Mouse (Mus musculus) heart, adult 18-20 months (tissue): Measurements from ENCODE around the gene Gm10271. TPM values are rescaled to one million over a fixed set of nuclear protein-coding genes. Genes with fewer than 3 reads are reported as not detected.

Source experiments
- DNase-seq, 2 experiments: peaks; one replicate each; pipeline ENCODE4 v3.0.0; 2021 to 2022; ENCODE audit warnings: mixed read lengths in 1 of 2
- long read RNA-seq, 2 experiments: library from polyadenylated mRNA; stranded (forward); transcript quantifications; one replicate each; pipeline ENCODE4 v2.0.0; 2021
- total RNA-seq, 2 experiments: library from RNA; stranded (reverse); gene quantifications; 2 replicates each; pipeline ENCODE4 v1.2.3; 2021

The Gm10271 gene
- not detected for total RNA-seq
- long read RNA-seq, experiment 1: 0 reads
- long read RNA-seq, experiment 2: 0 reads

DNA sequence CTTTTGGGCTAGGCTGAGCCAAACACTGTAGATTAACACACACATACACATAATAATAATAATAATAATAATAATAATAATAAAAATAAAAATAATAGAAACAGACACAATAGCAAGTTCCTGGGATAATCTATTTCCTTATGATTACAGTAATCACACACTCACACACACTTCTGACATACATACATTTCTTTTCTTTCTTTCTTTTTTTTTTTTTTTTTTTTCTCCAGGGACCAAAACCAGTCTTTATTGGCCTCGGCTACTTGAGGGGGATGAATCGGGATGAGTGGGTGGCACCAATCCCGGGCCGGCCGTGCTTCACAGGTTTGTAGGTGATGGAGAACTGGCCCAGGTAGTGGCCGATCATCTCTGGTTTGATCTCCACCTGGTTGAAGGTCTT is at the start of gene Gm10271:
TSS of gene Gm10271 (minus strand) at position 101 of the 400 bp plus-strand sequence.
- no peak for DNase-seq

DNA sequence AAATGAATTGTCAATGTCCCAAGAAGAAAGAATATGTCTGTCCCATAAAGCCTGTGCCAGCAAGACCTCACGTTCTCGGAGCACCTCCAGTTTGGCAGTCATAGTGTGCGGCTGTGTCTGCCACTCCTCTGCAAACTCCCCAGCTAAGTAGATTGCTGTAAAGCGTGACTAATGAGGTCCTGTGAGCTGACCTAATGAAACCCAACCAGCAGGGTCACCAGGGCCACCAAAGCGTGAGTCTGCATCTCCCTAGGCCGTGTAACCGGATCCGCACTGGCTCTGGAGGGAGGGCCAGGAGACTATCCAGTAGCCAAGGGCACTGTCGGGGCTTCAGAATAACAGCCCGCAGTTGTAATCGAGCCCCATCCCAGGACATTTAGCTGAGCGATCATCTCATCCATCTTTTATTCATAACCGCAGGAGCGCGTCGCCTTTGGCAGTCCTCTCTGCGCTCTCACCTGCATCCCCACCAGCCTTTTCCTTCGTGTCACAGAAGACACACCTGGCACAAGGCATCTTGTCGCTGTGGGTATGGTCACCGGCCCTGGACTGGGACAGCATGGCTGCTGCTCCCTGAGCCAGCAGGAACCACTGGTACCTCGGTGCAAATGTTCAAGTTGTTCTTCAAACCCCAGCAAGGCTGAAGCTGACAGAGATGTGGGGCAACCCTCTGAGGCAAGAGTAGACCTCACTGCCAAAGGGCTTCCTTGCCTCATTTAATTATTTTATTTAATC is 48.8 kb upstream of the Gm10271 start:
- DNase-seq: no peak

DNA sequence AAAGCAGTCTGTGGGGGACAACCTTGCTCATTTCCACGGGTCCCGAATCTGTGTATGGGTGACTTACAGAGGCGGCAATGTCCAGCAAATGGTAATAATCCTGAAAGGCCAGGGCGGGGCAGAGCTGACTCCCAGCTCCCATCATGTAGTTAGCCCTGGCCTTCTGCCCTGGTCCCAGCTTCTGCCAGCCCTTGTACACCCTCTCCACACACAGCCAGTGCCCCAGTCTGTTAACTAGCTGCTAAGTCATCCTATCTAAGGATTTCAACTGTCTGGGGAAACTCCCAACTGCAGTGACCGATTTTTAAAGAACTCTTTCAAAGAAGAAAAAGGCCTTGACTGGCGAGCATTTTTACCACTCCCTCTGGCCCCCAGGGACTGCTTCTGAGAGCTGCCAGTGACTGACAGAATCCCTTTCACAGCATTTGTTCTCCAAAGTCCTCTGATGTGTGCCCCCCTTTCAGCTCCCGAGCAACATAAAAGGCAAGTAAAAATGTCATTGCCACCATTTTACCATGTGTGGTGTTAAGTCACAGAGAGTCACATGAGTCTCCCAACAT is 46.0 kb upstream of the Gm10271 start:
- peak; percentile 54 to 62 for DNase-seq

DNA sequence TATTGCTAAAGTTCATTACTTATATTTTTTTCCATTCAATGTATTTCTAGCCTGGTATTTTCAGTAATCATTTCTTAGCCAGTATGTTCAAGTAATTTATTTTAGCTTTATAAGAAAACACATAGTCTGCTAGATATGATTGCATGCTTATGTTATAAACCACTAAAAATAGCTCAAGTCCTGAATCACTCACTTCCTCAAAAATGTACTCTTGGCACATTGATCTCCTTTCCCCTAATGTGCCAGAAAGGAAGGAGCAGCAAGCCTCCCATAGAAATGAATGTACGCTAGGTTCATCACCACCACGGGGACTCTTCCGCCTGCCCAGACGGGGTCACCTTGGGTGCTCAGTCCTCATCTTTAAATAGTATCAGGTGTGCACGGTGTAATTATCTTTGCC is 42.2 kb upstream of the Gm10271 start:
- no peak for DNase-seq

GRCm38 (mm10) chr10:117013689-117014390 is 41.4 kb upstream of the Gm10271 start:
- peak; percentile 9 to 14 for DNase-seq

DNA sequence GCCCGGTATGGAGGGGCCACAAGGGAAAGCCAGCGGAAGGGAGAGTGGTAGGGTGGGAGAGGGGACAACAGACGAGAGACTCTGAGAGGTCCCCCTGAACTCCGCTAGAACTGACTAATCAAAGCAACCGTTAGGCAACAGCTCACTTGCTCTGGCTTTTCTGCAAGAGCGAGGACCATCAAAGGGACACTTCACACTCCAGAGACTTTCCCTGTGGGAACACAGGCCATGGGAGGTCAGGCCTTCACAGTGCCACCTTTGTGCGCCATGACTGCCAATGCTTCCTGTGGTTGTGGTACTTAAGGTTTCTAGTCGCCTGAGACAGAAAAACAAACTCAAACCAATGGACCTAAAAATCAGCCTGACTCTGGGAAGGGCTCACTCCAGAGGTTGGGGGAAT is 38.6 kb upstream of the Gm10271 start:
- no peak for DNase-seq

- no peak for DNase-seq
These were observed 37.3 kb upstream of the Gm10271 start for GRCm38 (mm10) chr10:117009691-117010090.

DNA sequence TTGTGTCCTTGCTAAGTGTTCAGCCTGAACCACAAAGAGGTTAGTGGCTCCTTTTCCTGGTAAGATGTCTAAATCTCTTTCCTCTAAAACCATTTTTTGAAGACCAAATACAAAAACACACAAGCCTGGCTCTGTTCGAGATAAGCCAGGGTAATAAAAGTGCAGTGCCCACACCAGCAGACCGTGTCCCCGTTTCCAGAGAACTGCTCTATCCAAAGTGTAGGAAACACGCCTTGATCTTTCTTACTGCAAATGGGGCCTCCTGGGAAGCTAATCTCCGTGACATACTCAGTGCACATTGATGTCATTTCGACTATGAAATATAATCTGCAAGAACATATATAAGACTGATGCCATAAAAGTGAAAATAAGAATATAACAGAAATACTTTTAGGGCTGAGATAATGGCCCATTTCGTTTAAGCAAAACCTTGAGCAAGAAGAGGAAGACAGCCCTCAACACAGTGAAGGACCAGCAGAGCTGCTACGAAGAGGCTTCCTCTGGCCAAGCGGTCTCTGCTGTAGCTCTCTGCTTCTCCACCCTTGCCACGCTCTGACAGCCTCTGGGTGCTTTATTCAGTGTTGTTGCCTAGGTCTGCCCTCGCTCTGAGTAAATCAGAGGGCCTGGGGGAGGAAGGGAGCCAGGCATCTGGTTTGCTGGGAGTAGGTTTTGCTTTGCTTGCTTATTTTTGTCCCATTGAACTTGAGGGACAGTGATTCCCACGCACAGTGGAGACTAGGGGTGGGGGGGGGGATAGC is 33.5 kb upstream of the Gm10271 start:
- DNase-seq: no peak

DNA sequence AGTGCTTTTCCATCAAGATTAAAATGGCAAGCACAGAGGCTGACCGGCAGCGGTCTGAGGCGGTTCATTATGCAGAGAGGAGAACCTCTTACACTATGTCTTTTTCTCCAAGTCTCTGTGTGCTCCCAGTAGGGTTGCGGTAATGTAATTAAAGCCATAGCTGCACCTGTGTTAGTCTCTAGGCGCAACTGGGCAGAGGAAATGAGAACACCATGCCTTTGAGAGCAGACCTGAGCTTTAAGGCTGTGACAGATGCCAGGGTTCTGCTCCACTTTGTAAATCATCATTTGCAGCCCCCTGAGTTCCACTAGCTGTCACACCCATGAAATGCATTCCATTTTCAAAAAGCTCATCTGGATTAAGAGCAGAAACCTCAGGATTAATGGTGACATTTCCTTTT is 32.3 kb upstream of the Gm10271 start:
- no peak for DNase-seq

DNA sequence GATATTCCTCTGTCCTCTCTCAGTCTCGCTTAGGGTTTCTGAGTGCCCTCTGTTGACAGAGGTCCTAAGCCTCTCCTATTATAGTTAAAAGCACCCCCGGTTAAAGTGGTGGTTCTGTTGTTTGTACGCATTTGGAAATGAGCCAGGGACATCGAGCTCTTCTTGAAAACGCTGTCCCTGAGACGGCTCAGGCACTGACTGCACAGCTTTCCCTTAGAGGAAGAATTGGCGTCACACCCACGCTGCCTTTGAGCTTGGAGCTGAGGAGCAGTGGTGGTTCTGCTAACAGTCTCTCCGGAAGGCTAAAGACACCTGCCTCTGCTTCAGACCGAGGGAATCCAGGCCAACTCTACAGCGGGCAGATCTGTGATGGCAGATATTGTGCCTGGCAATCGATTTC is 28.6 kb upstream of the Gm10271 start:
- DNase-seq: no peak

GRCm38 (mm10) chr10:116998716-116999455 is 26.5 kb upstream of the Gm10271 start:
- DNase-seq: peak in 1 of 2 experiments; percentile 7

GRCm38 (mm10) chr10:116996236-116996600 is 23.8 kb upstream of the Gm10271 start:
- peak; percentile 80 to 90 for DNase-seq

DNA sequence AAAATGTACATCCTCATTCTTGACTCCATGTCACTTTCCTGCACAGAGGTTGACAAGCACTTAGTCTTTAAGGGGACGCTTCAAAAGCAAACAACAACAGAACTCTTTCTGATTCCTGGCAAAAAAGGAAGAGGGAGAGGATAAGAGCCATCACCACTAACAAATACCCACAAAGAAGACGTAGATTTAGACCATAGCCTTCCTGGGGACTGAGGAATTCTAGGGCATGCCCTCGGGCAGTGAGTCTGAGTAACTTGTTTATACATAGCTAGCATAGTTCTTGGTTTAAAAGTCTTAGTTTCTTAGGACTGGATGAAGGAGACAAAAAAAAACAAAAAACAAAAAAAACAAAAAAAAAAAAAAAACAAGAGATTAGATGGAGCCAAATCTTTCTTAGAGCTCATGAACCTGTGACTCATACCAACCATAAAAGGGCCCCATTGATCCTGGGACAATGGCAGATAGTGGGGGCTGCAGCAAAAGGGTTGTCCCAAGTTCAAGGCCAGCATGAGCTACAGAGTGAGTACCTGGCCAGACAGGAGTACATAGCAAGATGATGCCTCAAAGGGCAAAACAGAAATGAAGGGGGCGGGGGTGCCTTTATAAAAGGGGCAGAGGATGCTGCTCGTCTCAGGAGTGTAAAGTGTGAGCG is 23.3 kb upstream of the Gm10271 start:
- no peak for DNase-seq

GRCm38 (mm10) chr10:116995162-116995561 is 22.8 kb upstream of the Gm10271 start:
- DNase-seq: no peak

GRCm38 (mm10) chr10:116993971-116994370 is 21.6 kb upstream of the Gm10271 start:
- no peak for DNase-seq

DNA sequence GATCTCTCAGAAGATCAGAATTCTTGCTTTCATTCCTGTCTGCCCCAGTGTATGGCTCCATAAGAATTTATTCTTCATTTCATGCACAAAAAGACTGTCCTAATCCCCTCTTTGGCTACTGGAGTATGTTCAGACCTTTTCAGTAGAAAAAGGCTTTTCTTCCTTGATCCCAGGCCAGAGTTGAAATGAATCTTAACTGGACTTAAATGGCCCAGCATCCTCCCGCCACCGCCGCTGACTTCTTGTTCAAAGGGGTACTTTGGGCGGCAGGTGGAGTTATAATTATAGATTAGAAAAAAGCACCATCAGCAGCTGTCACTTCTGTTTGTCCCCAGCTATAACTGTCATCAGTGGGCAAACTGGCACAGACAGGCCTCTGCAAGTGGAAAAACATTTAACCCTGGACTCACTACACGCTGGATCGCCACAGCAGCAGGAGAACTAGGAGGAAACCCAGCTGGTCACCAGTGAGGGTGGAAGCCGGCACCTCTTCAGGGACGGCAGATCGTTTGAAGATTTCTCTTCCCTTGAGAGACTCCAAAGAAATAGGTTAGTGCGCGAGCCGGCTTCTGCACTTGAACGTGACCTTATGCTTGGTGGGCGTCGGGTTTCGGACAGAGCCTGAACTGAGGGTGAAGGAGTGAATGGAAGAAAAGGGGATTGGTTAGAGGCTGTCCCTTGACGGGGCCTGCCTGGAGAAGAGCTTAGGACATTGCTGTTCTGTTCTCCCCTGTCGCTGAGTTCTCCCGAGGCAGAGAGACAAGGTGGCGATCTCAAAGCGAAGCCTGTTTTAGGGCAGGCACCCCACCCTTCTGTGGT is 14.1 kb upstream of the Gm10271 start, which contains the start of gene Best3:
TSS of gene Best3 (plus strand) at position 51 of the 819 bp plus-strand sequence.
- no peak for DNase-seq

- no peak for DNase-seq
These were observed 12.4 kb upstream of the Gm10271 start for GRCm38 (mm10) chr10:116984836-116985235.

DNA sequence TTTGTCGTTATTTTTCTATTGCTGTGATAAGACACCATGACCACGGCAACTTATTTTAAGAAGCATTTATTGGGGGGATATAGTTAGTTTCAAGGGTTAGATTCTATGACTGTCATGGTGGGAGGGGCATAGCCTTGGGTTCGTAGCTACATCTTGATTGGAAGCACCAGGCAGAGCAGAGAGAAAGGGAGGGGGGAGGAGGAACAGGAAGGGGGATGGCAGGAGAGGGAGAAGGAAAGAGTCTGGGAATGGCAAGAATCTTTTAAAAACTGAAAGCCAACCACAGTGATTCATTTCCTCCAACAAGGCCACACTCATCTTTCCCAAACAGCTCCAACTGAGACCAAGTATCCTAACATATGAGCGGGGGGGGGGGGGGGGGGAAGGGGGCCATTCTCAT is 10.1 kb upstream of the Gm10271 start:
- DNase-seq: no peak

DNA sequence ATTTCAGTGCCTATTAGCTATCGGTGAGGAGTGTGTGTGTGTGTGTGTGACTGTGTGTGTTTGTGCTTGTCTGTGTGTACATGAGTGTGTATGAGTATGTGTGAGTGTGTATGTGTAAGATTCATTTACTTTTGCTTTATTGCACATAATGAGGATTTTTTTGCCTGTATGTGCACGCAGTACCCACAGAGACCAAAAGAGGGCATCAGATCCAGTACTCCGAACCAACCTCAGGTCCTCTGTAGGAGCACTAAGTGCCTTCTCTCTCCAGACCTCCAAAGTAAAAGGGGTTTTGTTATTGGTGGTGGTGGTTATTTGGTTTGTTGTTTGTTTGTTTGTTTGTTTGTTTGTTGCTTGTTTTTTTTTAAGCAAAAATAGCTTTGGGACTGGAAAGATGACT is 8.5 kb upstream of the Gm10271 start:
- DNase-seq: peak in 1 of 2 experiments; percentile 47

DNA sequence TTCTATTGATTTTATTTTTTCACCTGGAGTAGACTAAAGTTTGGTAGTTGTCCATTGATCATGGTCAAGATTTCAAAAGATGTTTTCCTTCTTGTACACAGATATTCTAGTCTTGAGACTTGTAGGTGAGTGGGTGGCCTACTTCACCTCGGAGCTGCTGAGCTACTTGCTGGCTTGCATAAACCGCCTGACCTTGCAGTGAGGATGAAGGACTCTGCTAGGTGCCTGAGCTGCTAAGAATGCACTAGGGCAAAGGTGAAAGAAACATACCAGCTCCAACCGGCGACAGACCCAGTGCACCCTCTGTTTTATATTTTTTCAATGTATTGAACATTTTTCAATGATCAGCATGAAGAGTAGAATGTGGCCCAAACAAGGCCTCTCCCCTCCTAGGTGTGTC is 7.9 kb upstream of the Gm10271 start:
- no peak for DNase-seq
